Mouse (Mus musculus) olfactory bulb, adult 2 months (tissue): Measurements from ENCODE around the gene Lyz1.
"Not testable (repeated sequence)": the region's sequence is repeated elsewhere in the genome, so short reads cannot be mapped to it uniquely, and the experiment has no call there.

ENCODE experiments used
- CTCF ChIP-seq: fragments of 200-500 bp; IDR thresholded peaks from 2 replicates; pipeline ENCODE4 v1.5.1; 2012; ENCODE audit warnings: low read depth, mild to moderate bottlenecking, low read length, moderate library complexity; ENCODE audit not compliant: insufficient read depth
- POLR2A ChIP-seq: fragments of 200-500 bp; IDR thresholded peaks from 2 replicates; pipeline ENCODE4 v1.6.1; 2012; ENCODE audit warnings: mild to moderate bottlenecking, low read depth, low read length, moderate library complexity; ENCODE audit not compliant: insufficient read depth

- not testable (repeated sequence) for TF ChIP-seq POLR2A, CTCF
These were observed 14.9 kb downstream of the Lyz1 start for GRCm38 (mm10) chr10:117277779-117278178.
